Mouse (Mus musculus) testis, adult 2 months (tissue): ENCODE measurements around the gene Tsc1. TPM values are rescaled to one million over a fixed set of nuclear protein-coding genes. Genes with fewer than 3 reads are reported as not detected.

Source experiments
- H3K27ac ChIP-seq: fragments of 200-500 bp; 2 replicates; pipeline ENCODE4 v1.5.1; 2012; ENCODE audit warnings: low read depth, low read length; ENCODE audit not compliant: control insufficient read depth, insufficient read depth
- H3K27me3 ChIP-seq: fragments of 200-500 bp; 2 replicates; pipeline ENCODE4 v1.6.1; 2012; ENCODE audit warnings: mild to moderate bottlenecking, low read length, moderate library complexity; ENCODE audit not compliant: control insufficient read depth, insufficient read depth
- H3K36me3 ChIP-seq: fragments of 200-500 bp; 2 replicates; pipeline ENCODE4 v1.6.1; 2012; ENCODE audit warnings: mild to moderate bottlenecking, low read length; ENCODE audit not compliant: control insufficient read depth, insufficient read depth
- H3K4me1 ChIP-seq: fragments of 200-500 bp; 2 replicates; pipeline ENCODE4 v1.6.1; 2012; ENCODE audit warnings: low read length; ENCODE audit not compliant: control insufficient read depth, insufficient read depth
- H3K4me3 ChIP-seq: fragments of 200-500 bp; 2 replicates; pipeline ENCODE4 v1.5.1; 2012; ENCODE audit warnings: low read depth, mild to moderate bottlenecking, low read length, moderate library complexity, mixed read lengths; ENCODE audit not compliant: control insufficient read depth
- CTCF ChIP-seq: fragments of 200-500 bp; IDR thresholded peaks from 2 replicates; pipeline ENCODE4 v1.5.1; 2012; ENCODE audit warnings: low read depth, mild to moderate bottlenecking, inconsistent platforms, low read length, moderate library complexity; ENCODE audit not compliant: control insufficient read depth, insufficient read depth, insufficient replicate concordance
- POLR2A ChIP-seq: fragments of 200-500 bp; IDR thresholded peaks from 2 replicates; pipeline ENCODE4 v1.6.1; 2012; ENCODE audit warnings: low read depth, mild to moderate bottlenecking, inconsistent platforms, low read length, moderate library complexity; ENCODE audit not compliant: control insufficient read depth
- polyA plus RNA-seq: library from polyadenylated mRNA; depleted of rRNA; stranded (reverse); fragments of >200 nt; gene quantifications from 2 replicates; pipeline ENCODE4 v1.2.3, GENCODE M21; 2012

The Tsc1 gene
- polyA plus RNA-seq, 1 experiment = 21.6 TPM

DNA sequence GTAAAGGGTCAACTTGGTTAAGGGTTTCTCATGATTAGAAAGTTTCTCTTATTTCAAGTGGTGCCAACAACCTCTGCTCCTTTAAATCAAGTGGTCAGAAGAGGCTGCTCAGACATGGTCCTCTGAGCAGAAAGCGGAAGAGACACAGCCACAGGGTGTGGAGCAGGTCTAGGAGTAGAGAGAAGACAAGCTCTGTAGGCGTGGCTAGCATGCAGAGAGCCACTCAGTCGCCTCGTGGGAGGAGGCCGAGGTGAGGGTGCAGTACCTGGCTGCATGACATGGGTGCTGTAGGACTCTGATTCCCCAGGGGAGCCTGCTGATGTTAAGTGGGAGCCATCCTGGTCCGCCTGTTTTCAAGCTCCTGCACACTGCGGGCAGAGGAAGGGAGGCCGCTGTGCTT lies 15.2 kb downstream of the Tsc1 start:
- H3K4me1 ChIP-seq = no peaks in the 10 kb centered on the region
- H3K27me3 ChIP-seq = no peaks in the 10 kb centered on the region
- no peak overlapping the region for H3K27ac ChIP-seq
- TF ChIP-seq POLR2A (no peak), CTCF (no peak)
- H3K4me3 ChIP-seq = no peak overlapping the region
- no peaks in the 10 kb centered on the region; the same call in 1 of the 2 replicates for H3K36me3 ChIP-seq

DNA sequence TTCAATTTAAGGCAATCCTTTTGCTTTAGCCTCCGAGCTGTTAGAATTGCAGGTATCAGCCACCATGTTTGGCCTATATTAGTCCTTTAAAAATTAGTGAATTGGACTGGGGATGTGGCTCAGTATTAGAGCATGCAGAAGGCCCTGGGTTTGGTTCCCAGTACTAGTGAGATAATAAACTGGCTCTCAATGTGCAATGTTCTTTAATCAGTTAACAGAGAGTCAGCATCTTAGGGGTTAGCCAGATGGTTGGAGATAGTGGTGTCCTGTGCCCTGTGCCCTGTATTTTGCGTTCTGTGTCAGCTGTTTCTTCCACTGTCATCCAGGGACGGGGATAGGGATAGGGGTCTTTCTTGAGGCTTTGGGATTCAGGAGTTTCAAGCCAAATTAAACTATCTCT lies 21.9 kb downstream of the Tsc1 start:
- Histone ChIP-seq H3K4me1 (no peaks in the 10 kb centered on the region), H3K27me3 (no peaks in the 10 kb centered on the region), H3K27ac (no peak overlapping the region), H3K4me3 (no peak overlapping the region), H3K36me3 (peaks cover 5% of the 10 kb centered on the region)
- TF ChIP-seq POLR2A (no peak), CTCF (no peak)

DNA sequence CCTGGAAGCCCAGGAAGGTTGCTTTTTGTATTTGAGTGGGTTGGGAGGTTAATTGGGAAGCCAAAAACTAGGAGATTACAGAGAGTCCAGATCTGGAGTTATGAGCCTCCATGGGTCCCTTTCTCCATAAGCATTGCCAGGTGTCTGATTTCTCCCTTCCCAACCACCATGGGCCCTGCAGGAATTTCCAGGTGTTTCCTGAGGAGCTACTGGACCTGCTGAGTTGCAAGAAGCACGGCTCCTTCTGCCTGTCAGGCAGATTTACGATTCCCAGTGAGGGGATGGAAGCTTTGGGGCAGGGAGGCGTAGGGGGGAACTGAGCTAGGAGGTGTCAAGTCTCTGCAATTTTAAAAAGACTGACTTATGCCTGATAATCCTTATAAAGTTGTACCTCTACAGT lies 24.8 kb downstream of the Tsc1 start:
- Histone ChIP-seq H3K4me3 (no peak overlapping the region), H3K27me3 (no peaks in the 10 kb centered on the region), H3K27ac (no peak overlapping the region), H3K36me3 (peaks cover 8% of the 10 kb centered on the region), H3K4me1 (no peaks in the 10 kb centered on the region)
- TF ChIP-seq CTCF (no peak), POLR2A (no peak)

DNA sequence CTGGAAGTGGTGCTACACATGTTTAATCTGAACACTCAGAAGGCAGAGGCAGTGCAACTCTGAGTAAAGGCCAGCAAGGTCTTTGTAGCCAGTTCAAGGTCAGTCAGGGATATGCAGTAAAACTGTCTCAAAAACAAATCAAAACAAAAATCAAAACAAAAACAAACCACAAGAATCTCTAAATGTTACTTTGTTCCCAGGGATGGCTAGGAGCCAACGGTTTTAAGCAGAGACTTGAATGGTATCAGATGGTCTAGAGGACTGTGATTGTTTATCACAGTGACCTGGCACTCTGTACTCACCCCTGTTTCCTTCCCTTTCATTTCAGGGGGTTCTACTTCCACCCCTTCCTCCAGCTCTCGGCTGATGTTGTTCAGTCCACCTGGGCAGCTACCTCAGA lies 30.4 kb downstream of the Tsc1 start:
- H3K4me3 ChIP-seq = no peak overlapping the region
- H3K27me3 ChIP-seq = no peaks in the 10 kb centered on the region
- no peaks in the 10 kb centered on the region for H3K4me1 ChIP-seq
- H3K27ac ChIP-seq = no peak overlapping the region
- TF ChIP-seq POLR2A = no peak
- no peak for TF ChIP-seq CTCF
- peaks cover 11% of the 10 kb centered on the region for H3K36me3 ChIP-seq

DNA sequence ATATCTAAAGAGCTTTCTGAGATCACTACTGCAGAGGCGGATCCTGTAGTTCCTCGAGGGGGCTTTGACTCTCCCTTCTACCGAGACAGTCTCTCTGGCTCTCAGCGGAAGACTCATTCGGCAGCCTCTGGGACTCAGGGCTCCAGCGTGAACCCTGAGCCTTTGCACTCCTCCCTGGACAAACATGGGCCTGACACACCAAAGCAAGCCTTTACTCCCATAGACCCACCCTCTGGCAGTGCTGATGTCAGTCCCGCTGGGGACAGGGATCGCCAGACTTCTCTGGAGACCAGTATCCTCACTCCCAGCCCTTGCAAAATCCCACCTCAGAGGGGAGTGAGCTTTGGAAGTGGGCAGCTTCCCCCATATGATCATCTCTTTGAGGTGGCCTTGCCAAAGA lies 35.0 kb downstream of the Tsc1 start:
- H3K27ac ChIP-seq = no peak overlapping the region
- H3K27me3 ChIP-seq = no peaks in the 10 kb centered on the region
- H3K4me3 ChIP-seq = no peak overlapping the region
- peaks cover 7% of the 10 kb centered on the region for H3K36me3 ChIP-seq
- TF ChIP-seq CTCF = no peak
- no peak for TF ChIP-seq POLR2A
- no peaks in the 10 kb centered on the region for H3K4me1 ChIP-seq

DNA sequence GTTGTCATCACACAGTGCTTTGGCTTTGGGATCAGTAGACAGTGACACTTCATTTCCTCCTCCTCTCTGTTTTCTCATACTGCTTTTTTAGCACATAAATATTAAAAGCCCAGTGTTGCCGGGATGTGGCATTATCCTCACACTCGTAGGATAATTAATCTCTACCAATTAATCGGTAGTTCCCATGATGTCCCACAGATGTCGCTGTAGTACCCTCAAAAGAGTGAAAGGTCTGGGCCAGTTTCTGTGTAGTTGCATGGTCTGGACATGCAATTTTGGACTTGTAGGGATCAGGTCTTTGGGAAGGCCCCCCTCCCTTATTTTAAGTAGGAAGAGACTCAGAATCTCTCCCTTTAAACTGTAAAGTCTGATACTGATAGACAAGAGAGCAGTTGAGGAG lies 39.7 kb downstream of the Tsc1 start:
- no peak overlapping the region for H3K4me3 ChIP-seq
- no peak overlapping the region for H3K27ac ChIP-seq
- H3K4me1 ChIP-seq = no peaks in the 10 kb centered on the region
- TF ChIP-seq POLR2A = no peak
- no peak for TF ChIP-seq CTCF
- H3K27me3 ChIP-seq = no peaks in the 10 kb centered on the region
- H3K36me3 ChIP-seq = peaks cover 4% of the 10 kb centered on the region

DNA sequence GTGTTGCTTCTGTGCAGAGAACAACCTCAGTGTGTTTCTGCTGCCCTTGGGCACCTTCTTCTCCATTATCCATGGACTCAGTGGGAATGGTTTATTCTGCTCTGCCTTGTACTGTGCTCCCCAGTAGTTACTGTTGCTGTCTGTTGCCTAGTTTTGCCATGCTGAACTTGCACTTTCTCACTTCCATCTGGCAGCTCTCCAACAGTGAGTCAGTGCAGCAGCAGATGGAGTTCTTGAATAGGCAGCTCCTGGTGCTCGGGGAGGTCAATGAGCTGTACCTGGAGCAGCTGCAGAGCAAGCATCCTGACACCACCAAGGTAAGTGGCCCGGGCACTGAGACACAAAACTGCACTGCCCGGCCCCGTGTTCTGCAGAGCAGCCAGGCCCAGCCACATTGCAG lies 40.7 kb downstream of the Tsc1 start:
- H3K36me3 ChIP-seq = peaks cover 2% of the 10 kb centered on the region
- no peak overlapping the region for H3K27ac ChIP-seq
- H3K27me3 ChIP-seq = no peaks in the 10 kb centered on the region
- no peak overlapping the region for H3K4me3 ChIP-seq
- no peak for TF ChIP-seq CTCF
- no peak for TF ChIP-seq POLR2A
- no peaks in the 10 kb centered on the region for H3K4me1 ChIP-seq

DNA sequence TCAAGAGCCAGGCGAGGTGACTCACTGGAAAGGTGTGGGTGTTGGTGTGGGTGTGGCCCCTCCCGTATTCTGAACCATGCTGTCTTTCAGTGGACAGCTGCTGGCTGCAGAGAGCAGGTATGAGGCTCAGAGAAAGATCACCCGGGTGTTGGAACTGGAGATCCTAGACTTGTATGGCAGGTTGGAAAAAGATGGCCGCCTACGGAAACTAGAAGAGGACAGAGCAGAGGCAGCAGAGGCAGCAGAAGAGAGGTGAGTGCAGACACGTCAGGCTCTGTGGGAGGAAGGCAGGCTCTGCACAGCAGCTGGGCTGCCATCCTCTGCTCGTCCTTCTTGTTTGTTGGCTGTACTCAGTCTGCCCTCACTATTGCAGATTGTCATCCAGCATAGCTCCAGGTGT lies 44.9 kb downstream of the Tsc1 start:
- Histone ChIP-seq H3K4me3 (no peak overlapping the region), H3K27me3 (no peaks in the 10 kb centered on the region), H3K4me1 (no peaks in the 10 kb centered on the region), H3K36me3 (peaks cover 2% of the 10 kb centered on the region), H3K27ac (no peak overlapping the region)
- TF ChIP-seq POLR2A = no peak
- no peak for TF ChIP-seq CTCF
